Mouse (Mus musculus): ENCODE data around the gene Igf1r.
A peak's percentile ranks its signal among the peaks of the same experiment; 100 is the strongest.

Igf1r gene

GRCm38 (mm10) chr7:68189691-68190456 is 237.2 kb downstream of the Igf1r start:
- DNase-seq: no peak

GRCm38 (mm10) chr7:68193958-68194695 is 241.5 kb downstream of the Igf1r start:
- no peak for DNase-seq

- no peak for DNase-seq
Measured at GRCm38 (mm10) chr7:68199609-68200008, 247.0 kb downstream of the Igf1r start.

- no peak for DNase-seq
Measured at GRCm38 (mm10) chr7:68205776-68206427, 253.3 kb downstream of the Igf1r start.

GRCm38 (mm10) chr7:68209039-68209438 is 256.4 kb downstream of the Igf1r start:
- no peak for DNase-seq

- DNase-seq: no peak
Measured at GRCm38 (mm10) chr7:68210417-68210816, 257.8 kb downstream of the Igf1r start.

GRCm38 (mm10) chr7:68211883-68212282 is 259.3 kb downstream of the Igf1r start:
- no peak for DNase-seq

- no peak for DNase-seq
Measured at GRCm38 (mm10) chr7:68213842-68214241, 261.2 kb downstream of the Igf1r start.

GRCm38 (mm10) chr7:68215522-68216070 is 263.0 kb downstream of the Igf1r start:
- DNase-seq: no peak

GRCm38 (mm10) chr7:68218879-68219278 is 266.3 kb downstream of the Igf1r start:
- DNase-seq: no peak

GRCm38 (mm10) chr7:68221677-68222230 is 269.1 kb downstream of the Igf1r start:
- peak; percentile 24 for DNase-seq

- DNase-seq: peak; percentile 64
Measured at GRCm38 (mm10) chr7:68223356-68223808, 270.8 kb downstream of the Igf1r start.

- DNase-seq: no peak
Measured at GRCm38 (mm10) chr7:68224006-68224405, 271.4 kb downstream of the Igf1r start.

- DNase-seq: no peak
Measured at GRCm38 (mm10) chr7:68225427-68226054, 272.9 kb downstream of the Igf1r start.

- DNase-seq: no peak
Measured at GRCm38 (mm10) chr7:68227021-68227420, 274.4 kb downstream of the Igf1r start.

- no peak for DNase-seq
Measured at GRCm38 (mm10) chr7:68227621-68228020, 275.0 kb downstream of the Igf1r start.

- DNase-seq: no peak
Measured at GRCm38 (mm10) chr7:68228491-68228890, 275.9 kb downstream of the Igf1r start.

GRCm38 (mm10) chr7:68230831-68231230 is 278.2 kb downstream of the Igf1r start:
- DNase-seq: no peak

- no peak for DNase-seq
Measured at GRCm38 (mm10) chr7:68232521-68232920, 279.9 kb downstream of the Igf1r start.

GRCm38 (mm10) chr7:68233619-68234223 is 281.1 kb downstream of the Igf1r start:
- peak; percentile 61 for DNase-seq

- peak; percentile 53 for DNase-seq
Measured at GRCm38 (mm10) chr7:68236817-68237216, 284.2 kb downstream of the Igf1r start.

GRCm38 (mm10) chr7:68239220-68239827 is 286.7 kb downstream of the Igf1r start:
- DNase-seq: no peak
